Mouse (Mus musculus): ENCODE measurements at regions not wholly inside any gene's neighbourhood (a gene's known extent, or its start where the extent isn't known, plus 50 kb on each side); places are given as distances from the start of the nearest gene placed in this dataset.

DNA sequence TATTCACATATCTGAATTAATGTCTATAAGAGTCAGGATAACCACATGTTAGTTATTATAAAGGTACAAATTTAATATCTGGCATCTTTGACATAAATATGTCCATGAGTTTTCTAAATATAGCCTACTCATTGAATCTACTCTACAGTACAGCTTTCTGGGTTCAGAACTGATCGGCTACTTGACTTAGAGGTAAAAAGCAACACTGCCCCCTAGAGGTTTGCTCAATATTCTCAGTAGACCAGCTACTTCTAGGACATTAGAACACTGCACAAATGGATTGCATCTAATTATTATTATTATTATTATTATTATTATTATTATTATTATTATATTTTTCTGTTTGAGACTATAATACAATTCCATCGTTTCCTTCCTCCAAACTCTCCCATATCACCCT lies 418.8 kb upstream of the Tpm3-rs7 start:
- peak; percentile 37 for DNase-seq (ENCODE audit: low read depth, low spot score)

DNA sequence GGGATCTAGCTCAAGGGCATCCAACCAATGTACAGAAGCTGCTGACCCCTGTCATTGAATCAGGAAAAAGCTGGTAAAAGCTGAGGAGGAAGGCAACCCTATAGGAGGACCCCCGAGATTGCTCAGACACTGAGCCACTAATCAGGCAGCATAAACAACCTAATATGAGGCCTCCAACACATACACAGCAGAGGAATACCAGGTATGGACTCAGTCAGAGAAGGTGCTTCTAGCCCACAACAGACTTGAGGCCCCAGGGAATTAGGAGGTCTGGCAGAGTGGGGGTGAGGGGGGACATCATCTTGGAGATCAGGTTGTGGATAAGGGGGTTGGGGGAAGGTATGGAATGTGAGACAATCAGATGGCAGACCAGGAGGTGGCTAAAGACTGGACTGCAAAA lies 413.2 kb upstream of the Tpm3-rs7 start:
- no peak for DNase-seq (ENCODE audit: low read depth, low spot score)

DNA sequence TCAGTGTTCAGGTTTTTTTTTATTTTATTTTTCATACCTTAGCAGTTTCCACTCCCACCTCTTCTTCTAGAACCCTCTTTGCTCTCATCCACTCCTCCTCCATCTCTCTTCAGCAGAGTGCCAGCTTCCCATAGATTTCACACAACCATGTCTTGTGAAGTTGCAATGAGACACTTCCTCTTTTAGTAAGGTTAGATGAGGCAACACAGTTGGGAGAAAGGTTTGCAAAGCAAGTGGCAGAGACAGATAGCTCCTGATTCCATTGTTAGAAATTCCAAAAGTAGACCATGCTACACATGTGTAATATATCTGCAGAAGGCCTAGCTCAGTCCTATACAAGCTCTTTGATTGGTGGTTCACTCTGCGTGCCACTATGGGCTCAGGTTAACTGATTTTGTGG lies 397.3 kb upstream of the Tpm3-rs7 start:
- DNase-seq (ENCODE audit: low read depth, low spot score): no peak

Measured in embryo, embryonic 11.5 days (tissue).